ENCODE assay signal across 8 mouse cellular contexts in genomic region chrX:12068978-12069724, GRCm38 (mm10).
DNase-seq lines count a peak whose midpoint lies in the region; ATAC-seq lines count a peak whose summit lies in the region.

No protein-coding gene starts in this region.

- peaks cover 11% of the 10 kb centered on the region for H3K27me3 ChIP-seq in kidney, embryonic 14.5 days (ENCODE audit: control insufficient read depth, insufficient read depth, low read length)
- peaks cover 100% of the 10 kb centered on the region for H3K27me3 ChIP-seq in forebrain, embryonic 10.5 days (ENCODE audit: poor library complexity, severe bottlenecking)
- peaks cover 96% of the 10 kb centered on the region for H3K27me3 ChIP-seq in limb, embryonic 12.5 days
- peaks cover 88% of the 10 kb centered on the region for H3K27me3 ChIP-seq in neural tube, embryonic 13.5 days

- no peak overlapping the region for H3K9ac ChIP-seq in kidney, embryonic 14.5 days (ENCODE audit: low read depth, low read length)
- no peak overlapping the region for H3K9ac ChIP-seq in limb, embryonic 12.5 days (replicated peaks)
- H3K9ac ChIP-seq in neural tube, embryonic 13.5 days = peak overlapping the region; percentile 43

- no peaks in the 10 kb centered on the region for H3K36me3 ChIP-seq in kidney, embryonic 14.5 days (ENCODE audit: control insufficient read depth, insufficient read depth, low read length)
- H3K36me3 ChIP-seq in forebrain, embryonic 10.5 days (replicated peaks) = no peaks in the 10 kb centered on the region
- H3K36me3 ChIP-seq in limb, embryonic 12.5 days = no peaks in the 10 kb centered on the region
- no peaks in the 10 kb centered on the region for H3K36me3 ChIP-seq in neural tube, embryonic 13.5 days

- no peak overlapping the region for H3K4me3 ChIP-seq in kidney, embryonic 14.5 days (ENCODE audit: low read length)
- H3K4me3 ChIP-seq in forebrain, embryonic 10.5 days = peak overlapping the region; percentile 35
- H3K4me3 ChIP-seq in limb, embryonic 12.5 days (replicated peaks) = no peak overlapping the region; the same call in 1 of the 2 replicates
- H3K4me3 ChIP-seq in neural tube, embryonic 13.5 days = no peak overlapping the region

- no peak overlapping the region for H3K27ac ChIP-seq in kidney, embryonic 14.5 days (ENCODE audit: low read depth, low read length)
- peak overlapping the region; percentile 68 for H3K27ac ChIP-seq in forebrain, embryonic 10.5 days
- 0 out of 2 replicates have a peak overlapping the region, but pooled peaks have one; percentile 41 for H3K27ac ChIP-seq in limb, embryonic 12.5 days
- peak overlapping the region; percentile 67 for H3K27ac ChIP-seq in neural tube, embryonic 13.5 days (replicated peaks)

- H3K9me3 ChIP-seq in kidney, embryonic 14.5 days (ENCODE audit: control insufficient read depth, low read length) = no peaks in the 10 kb centered on the region
- no peaks in the 10 kb centered on the region for H3K9me3 ChIP-seq in forebrain, embryonic 10.5 days
- H3K9me3 ChIP-seq in limb, embryonic 12.5 days = no peaks in the 10 kb centered on the region
- no peaks in the 10 kb centered on the region for H3K9me3 ChIP-seq in neural tube, embryonic 13.5 days

- ATAC-seq in kidney, embryonic 14.5 days (ENCODE audit: low FRiP score, low TSS enrichment) = peak; percentile 51; the same call in 1 of the 2 replicates
- peak; percentile 66 for ATAC-seq in CD4-positive, CD25-positive, alpha-beta regulatory T cell, adult 4 months
- peak; percentile 67 for ATAC-seq in limb, embryonic 12.5 days (ENCODE audit: insufficient number of reproducible peaks, insufficient read depth, low FRiP score, low TSS enrichment, low read depth)
- ATAC-seq in neural tube, embryonic 13.5 days (ENCODE audit: low read depth) = peak; percentile 77

- H3K4me2 ChIP-seq in kidney, embryonic 14.5 days (replicated peaks; ENCODE audit: low read depth, low read length) = peak overlapping the region; percentile 21
- peak overlapping the region; percentile 47 for H3K4me2 ChIP-seq in limb, embryonic 12.5 days
- peak overlapping the region; percentile 44 for H3K4me2 ChIP-seq in neural tube, embryonic 13.5 days

- H3K4me1 ChIP-seq in kidney, embryonic 14.5 days (ENCODE audit: control insufficient read depth, insufficient read depth, low read length) = peaks cover 68% of the 10 kb centered on the region
- peaks cover 100% of the 10 kb centered on the region for H3K4me1 ChIP-seq in forebrain, embryonic 10.5 days
- peaks cover 96% of the 10 kb centered on the region for H3K4me1 ChIP-seq in limb, embryonic 12.5 days (replicated peaks)
- H3K4me1 ChIP-seq in neural tube, embryonic 13.5 days (replicated peaks) = peaks cover 100% of the 10 kb centered on the region

- DNase-seq in kidney, adult 8-10 months = no peak
- peak; percentile 47 for DNase-seq in forebrain, embryonic 10.5 days (ENCODE audit: extremely low spot score, low spot score)
- DNase-seq in spleen, adult 18-20 months = no peak
- DNase-seq in cerebellum, adult 18-20 months = no peak

- 3% methylated on average over 26 of the region's 26 CpGs for WGBS in kidney, embryonic 14.5 days
- WGBS in forebrain, embryonic 10.5 days = 3% methylated on average over 26 of the region's 26 CpGs
- 7% methylated on average over 26 of the region's 26 CpGs for WGBS in limb, embryonic 12.5 days
- WGBS in neural tube, embryonic 13.5 days = 4% methylated on average over 26 of the region's 26 CpGs
